Mouse (Mus musculus) frontal cortex, adult 2 months (tissue): ENCODE measurements around the gene Mpped2. TPM values are rescaled to one million over a fixed set of nuclear protein-coding genes. Genes with fewer than 3 reads are reported as not detected.

Source experiments
- DNase-seq, 2 experiments: peaks; one replicate each; pipeline ENCODE4 v3.0.0; 2022; ENCODE audit warnings: low spot score in 1 of 2; ENCODE audit errors: extremely low spot score in 1 of 2
- polyA plus RNA-seq: library from polyadenylated mRNA; depleted of rRNA; stranded (reverse); fragments of >200 nt; gene quantifications from 2 replicates; pipeline ENCODE4 v1.2.3, GENCODE M21; 2012

Gene Mpped2
- polyA plus RNA-seq, 1 experiment = 24.2 TPM

DNA sequence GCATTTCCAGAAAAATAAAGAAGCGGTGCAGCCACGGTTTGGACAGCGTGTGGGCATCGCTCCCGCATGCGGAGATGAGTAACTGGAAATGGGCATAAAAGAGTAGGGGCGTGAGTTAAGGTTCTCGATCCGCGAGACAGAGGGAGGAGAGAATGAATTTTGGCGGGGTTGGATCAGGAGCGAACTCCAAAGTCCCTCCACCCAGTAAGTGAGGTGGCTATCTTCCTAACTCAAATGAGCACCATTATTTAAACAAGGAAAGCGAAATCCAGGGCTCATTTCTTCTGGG, 2.6 kb downstream of the Mpped2 start:
- no peak for DNase-seq

DNA sequence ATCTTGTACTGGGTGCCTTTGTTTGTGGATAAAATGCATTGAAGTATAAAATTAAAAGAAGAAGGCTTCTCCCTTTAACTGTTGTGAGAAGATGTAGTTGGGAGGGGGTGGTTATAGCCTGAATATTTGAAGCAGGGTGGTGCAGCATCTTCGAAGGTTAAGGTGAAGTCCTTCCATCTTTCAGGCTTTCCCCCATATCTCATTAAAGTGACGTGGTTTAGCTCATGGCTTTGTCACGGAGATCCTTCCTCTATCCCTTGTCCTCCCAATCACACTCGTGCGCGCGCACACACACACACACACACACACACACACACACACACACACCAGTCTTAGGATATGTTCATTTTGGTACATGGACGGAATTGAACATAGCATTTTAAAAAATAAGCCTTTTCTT, 3.3 kb downstream of the Mpped2 start:
- no peak for DNase-seq

DNA sequence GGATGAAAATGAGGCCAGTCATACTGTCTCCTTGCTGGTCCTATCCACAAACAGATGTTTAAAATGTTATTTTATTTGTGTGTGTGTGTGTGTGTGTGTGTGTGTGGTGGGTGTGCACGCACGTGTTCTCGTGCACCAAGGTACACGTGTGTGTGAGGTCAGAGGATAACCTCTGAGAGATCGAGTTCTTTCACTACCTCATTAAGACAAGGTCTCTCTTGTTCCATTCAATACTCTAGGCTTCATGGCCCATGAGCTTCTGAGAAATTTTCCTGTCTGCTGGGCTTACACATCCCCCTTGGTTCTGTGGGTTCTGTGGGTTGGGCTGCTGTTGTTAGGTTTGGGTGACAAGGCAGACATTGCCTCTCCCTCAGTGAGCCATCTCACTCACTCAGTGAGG, 12.6 kb downstream of the Mpped2 start:
- no peak for DNase-seq

DNA sequence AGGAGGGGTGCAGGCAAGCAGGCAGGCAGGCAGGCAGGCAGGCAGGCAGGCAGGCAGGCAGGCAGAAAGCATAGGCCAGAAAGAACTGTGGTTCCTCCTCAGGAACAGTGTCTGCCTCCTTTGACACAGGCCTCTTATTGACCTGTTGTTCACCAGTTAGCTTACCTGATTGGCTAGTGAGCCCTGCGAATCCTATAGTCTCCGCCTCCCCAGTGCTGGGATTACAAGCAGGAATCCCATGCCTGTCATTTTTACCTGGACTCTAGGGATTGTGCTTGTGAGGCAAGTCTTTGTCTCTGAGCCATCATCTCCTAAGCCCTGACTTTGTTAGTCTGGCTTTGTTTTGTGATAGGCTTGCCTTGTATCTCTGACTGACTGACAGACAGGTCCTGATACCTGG, 14.1 kb downstream of the Mpped2 start:
- no peak for DNase-seq

DNA sequence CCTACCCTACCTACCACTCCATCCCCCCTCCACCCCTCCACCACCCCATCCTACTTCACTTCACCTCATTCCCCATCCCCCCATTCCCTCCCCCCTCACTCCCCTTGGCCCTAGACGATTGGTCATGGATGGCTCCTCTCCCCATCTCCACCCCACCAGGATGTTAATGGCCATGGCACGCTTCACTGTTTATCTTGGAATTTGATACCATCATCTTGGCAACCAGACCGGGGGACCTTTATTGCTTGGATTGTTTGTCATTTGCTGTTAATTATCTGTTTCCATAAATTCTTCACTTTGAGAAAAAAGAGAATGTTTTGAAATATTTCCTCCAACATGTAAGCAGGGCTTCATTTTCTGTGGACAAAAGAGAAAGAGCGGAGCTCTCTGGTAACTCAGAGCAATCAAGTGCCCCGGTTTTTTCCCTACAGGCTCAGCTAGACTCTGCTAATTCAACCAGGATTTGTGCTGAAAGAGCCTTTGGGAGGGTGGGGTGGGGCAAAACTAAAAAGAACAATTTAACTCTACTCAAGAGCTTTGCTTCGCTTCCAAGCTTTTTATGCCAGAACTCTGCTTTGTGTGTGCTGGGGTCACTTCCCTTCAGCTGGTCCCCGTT, 17.9 kb downstream of the Mpped2 start:
- DNase-seq = no peak

GRCm38 (mm10) chr2:106711506-106711905, 18.4 kb downstream of the Mpped2 start:
- DNase-seq = no peak

- DNase-seq = no peak
Measured at GRCm38 (mm10) chr2:106713151-106713550, 20.1 kb downstream of the Mpped2 start.

DNA sequence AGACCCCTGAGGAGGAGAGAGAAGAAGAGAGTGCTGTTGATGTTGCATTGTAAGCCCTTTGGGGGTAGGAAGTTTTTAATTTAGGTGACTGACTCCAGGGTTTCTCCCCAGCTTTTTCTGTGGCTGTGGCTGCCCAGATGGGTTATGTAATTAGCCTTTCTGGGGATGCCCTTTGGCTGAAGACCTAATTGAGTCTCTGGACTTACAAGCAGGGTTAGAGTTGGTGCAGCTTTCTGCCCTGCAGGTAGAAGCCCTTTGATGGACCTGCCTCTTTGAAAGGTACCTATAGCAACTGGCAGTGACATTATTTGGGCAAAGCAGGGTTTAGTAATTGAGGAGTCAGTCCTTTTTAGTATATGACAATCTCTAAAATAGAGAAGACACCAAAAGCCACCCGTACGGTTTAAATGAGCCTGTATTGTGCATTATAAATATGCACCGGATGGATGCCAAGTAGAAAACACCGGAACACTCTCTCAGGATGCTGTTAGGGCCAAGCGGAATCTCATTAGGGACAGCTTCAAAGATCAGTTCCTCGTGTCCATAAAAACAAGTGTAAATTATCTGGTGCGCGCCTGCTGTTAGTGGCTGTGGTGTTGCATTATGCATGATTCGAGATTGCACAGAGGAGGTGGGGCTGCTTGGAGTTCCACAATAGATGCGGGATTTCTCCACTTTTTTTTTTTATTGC, 22.8 kb downstream of the Mpped2 start:
- DNase-seq = peak in 1 of 2 experiments; percentile 44

- DNase-seq = no peak
Measured at GRCm38 (mm10) chr2:106716365-106716717, 23.3 kb downstream of the Mpped2 start.

GRCm38 (mm10) chr2:106718888-106719287, 25.8 kb downstream of the Mpped2 start:
- DNase-seq = peak; percentile 49 to 72

DNA sequence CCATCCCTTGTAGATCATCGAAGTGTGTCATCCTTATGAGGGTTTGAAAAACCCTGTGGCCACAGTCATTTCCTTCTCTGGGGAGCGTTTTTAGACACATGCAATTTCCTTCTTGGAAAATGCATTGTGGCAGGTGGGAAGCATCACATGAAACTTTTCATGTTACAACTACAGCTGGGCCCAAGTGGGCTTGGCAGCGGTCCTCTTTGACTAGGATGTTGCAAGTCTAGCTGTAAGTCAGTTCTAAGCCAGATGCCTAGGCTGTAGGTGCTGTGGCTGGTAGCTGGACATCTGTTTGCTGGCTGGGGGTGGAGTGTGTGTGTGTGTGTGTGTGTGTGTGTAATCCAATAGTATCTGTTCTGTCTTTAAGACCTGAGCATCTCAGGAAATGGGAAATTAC, 26.4 kb downstream of the Mpped2 start:
- DNase-seq = no peak

GRCm38 (mm10) chr2:106720644-106721043, 27.6 kb downstream of the Mpped2 start:
- no peak for DNase-seq

- no peak for DNase-seq
Measured at GRCm38 (mm10) chr2:106722020-106722419, 29.0 kb downstream of the Mpped2 start.

- no peak for DNase-seq
Measured at GRCm38 (mm10) chr2:106729951-106730564, 37.0 kb downstream of the Mpped2 start.

DNA sequence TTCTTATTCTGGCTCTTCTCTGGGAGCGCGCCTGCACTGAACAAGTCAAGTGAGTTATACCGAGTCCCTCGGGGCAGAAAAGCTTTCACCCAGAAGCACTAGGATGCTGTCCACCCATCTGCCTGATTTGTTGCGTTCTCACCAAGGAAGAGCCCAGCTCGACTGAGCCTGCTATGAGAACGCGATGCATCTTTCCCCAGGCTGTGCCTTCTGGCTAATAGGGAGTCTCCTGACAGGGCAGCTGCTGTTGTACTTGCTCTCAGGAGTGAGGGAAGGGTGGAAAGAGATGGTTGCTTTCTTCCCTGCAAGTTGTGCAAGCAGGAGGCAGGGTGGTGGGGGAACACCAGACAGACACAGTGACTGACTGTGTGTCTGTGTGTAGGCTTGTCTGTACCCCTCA, 37.5 kb downstream of the Mpped2 start:
- DNase-seq = no peak

- DNase-seq = no peak
Measured at GRCm38 (mm10) chr2:106731478-106731877, 38.4 kb downstream of the Mpped2 start.

- DNase-seq = no peak
Measured at GRCm38 (mm10) chr2:106732171-106732570, 39.1 kb downstream of the Mpped2 start.

DNA sequence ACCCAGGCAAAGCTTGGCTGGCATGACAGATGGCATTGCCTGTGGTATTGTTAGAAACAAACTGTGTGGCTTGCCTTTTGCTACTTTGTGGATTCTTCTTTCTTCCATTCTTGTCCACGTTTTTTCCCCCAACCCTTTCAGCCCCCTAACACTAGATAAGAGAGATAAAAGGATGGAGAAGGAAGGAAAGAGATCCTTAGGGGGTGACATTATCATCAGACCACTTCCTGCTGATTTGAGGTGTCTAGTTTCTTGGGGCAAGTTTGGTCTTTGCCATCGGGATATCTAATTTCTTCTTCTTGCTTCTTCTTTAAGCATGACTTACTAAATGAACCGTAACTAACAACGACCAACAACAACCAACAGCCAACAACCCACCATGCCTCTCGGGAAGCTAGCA, 40.3 kb downstream of the Mpped2 start:
- DNase-seq = no peak

DNA sequence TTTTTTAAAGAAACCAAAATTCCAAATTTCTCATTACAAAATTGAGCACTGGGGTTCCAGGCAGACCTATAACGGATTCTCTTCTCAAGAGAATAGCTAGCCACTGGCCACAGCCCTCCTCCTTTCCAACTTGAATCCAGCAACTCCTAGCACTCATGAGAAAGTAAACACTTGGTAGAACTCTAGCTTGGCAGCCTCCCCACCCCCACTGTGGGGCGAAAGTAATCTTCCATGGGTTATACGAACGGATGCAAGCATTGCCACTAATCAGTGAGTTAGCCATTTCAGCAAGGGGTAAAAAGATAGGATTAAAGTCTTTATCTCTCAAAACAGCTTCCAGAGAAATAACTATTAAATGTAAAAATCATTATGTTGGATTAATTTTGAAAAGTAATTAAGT, 40.9 kb downstream of the Mpped2 start:
- DNase-seq = no peak

DNA sequence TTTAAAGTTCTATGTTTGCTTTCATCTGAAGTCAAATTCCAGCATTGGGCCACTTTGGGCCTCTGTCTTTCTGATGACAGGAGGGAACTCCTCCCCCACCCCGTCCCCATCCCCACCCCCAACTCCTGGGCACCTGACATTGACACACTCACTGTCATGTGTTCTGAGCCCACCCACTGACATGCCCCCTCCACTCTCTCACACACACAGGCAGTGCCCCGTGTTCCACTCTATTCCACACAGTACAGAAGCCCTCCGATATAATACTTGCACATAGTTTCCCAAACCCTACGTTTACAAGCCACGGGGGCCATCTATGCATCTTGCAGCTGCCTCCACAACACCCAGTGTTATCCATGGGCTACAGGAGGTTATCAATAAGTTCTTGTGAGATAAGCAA, 42.1 kb downstream of the Mpped2 start:
- DNase-seq = no peak

GRCm38 (mm10) chr2:106735792-106736359, 42.8 kb downstream of the Mpped2 start:
- no peak for DNase-seq

DNA sequence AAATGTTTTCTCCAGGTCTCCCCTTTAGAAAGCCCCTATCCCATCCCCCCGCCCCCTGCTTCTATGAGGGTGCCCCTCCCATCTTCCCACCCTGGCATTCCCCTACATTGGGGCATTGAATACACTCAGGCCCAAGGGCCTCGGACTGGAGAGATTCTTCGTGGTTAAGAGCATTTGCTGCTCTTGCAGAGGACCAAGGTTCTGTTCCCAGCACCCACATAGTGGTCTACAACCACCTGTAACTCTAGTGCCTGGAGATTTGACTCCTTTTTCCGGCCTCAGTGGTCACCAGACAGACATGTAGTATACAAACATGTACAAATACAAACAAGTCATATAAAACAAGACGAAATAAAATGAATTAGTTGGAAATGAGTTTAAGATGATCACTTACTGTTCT, 45.9 kb downstream of the Mpped2 start:
- DNase-seq = no peak
